ENCODE assay signal across 32 mouse cellular contexts in the genomic region with DNA sequence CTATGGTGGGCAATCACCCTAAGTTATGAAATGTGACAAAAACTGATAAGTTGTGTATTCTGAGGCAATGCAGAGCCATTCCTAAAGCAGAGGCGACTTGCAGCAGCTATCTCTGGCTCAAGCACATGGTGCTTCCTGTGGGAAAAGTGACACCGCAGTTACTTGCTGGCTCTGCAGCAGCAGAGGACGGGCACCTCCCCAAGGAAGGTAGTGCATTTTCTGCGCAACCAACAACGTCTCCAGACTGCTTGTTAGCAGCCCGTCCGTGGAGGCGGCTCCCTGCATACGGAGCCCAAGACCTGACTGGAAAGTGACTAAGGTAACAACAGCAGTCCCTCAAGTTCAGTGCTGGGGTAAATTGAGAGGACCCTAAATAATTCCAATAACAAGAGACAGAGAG. TPM values are rescaled to one million over a fixed set of nuclear protein-coding genes. Genes with fewer than 3 reads are reported as not detected.
DNase-seq lines count a peak whose midpoint lies in the region; ATAC-seq and TF ChIP-seq lines count a peak whose summit lies in the region.
"Had no signal": no experiment of that assay in that cellular context is flagged by ENCODE, and none has a peak within 500 bp of the region (broad histone marks: within the 10 kb centered on the region; RNA-seq: fewer than 3 reads in every experiment).

No protein-coding gene starts in this region.

- no peak for TF ChIP-seq CTCF in lung, postnatal 0 days (IDR thresholded peaks at IDR 0.05)

- WGBS in embryonic facial prominence, embryonic 13.5 days = 57% methylated on average over 9 of the region's 9 CpGs
- 76% methylated on average over 9 of the region's 9 CpGs for WGBS in embryonic facial prominence, embryonic 10.5 days
- WGBS in heart, embryonic 12.5 days = 34% methylated on average over 9 of the region's 9 CpGs
- WGBS in heart, embryonic 10.5 days = 45% methylated on average over 9 of the region's 9 CpGs
- WGBS in midbrain, embryonic 15.5 days = 70% methylated on average over 9 of the region's 9 CpGs
- 73% methylated on average over 9 of the region's 9 CpGs for WGBS in midbrain, embryonic 11.5 days
- 44% methylated on average over 9 of the region's 9 CpGs for WGBS in lung, postnatal 0 days

- H3K27ac ChIP-seq in embryonic facial prominence, embryonic 13.5 days = no peak overlapping the region
- H3K27ac ChIP-seq in embryonic facial prominence, embryonic 10.5 days (replicated peaks) = no peak overlapping the region
- no peak overlapping the region for H3K27ac ChIP-seq in heart, embryonic 12.5 days (ENCODE audit: poor library complexity, severe bottlenecking)
- H3K27ac ChIP-seq in heart, embryonic 10.5 days = no peak overlapping the region
- 0 out of 2 replicates have a peak overlapping the region, but pooled peaks have one; percentile 20 for H3K27ac ChIP-seq in midbrain, embryonic 15.5 days
- H3K27ac ChIP-seq in midbrain, embryonic 11.5 days (ENCODE audit: low read depth, low read length) = no peak overlapping the region
- no peak overlapping the region for H3K27ac ChIP-seq in lung, postnatal 0 days (ENCODE audit: low read length)
- H3K27ac ChIP-seq: embryonic facial prominence, embryonic 15.5 days; forebrain, embryonic 15.5 days; hindbrain, embryonic 14.5 days; lung, embryonic 15.5 days; neural tube, embryonic 13.5 days had no signal

- no peaks in the 10 kb centered on the region for H3K27me3 ChIP-seq in embryonic facial prominence, embryonic 13.5 days
- H3K27me3 ChIP-seq in embryonic facial prominence, embryonic 10.5 days (replicated peaks; ENCODE audit: low read depth, poor library complexity, severe bottlenecking) = peaks cover 9% of the 10 kb centered on the region; the same call in 1 of the 2 replicates
- H3K27me3 ChIP-seq in heart, embryonic 12.5 days (replicated peaks) = no peaks in the 10 kb centered on the region
- peaks cover 6% of the 10 kb centered on the region; the same call in 1 of the 2 replicates for H3K27me3 ChIP-seq in heart, embryonic 10.5 days (ENCODE audit: insufficient read depth, poor library complexity, severe bottlenecking)
- H3K27me3 ChIP-seq in midbrain, embryonic 15.5 days (replicated peaks) = no peaks in the 10 kb centered on the region
- no peaks in the 10 kb centered on the region for H3K27me3 ChIP-seq in midbrain, embryonic 11.5 days (ENCODE audit: control insufficient read depth, insufficient read depth, low read length)
- no peaks in the 10 kb centered on the region for H3K27me3 ChIP-seq in lung, postnatal 0 days (replicated peaks; ENCODE audit: insufficient read depth, low read length)
- H3K27me3 ChIP-seq: CH12.LX; embryonic facial prominence, embryonic 15.5 days; forebrain, embryonic 15.5 days; lung, embryonic 15.5 days; neural tube, embryonic 13.5 days had no signal

- ATAC-seq in embryonic facial prominence, embryonic 13.5 days (ENCODE audit: insufficient number of reproducible peaks, insufficient read depth, low FRiP score, low TSS enrichment, low read depth) = no peak
- ATAC-seq in heart, embryonic 12.5 days (ENCODE audit: insufficient number of reproducible peaks, low FRiP score) = peak; percentile 29; the same call in 1 of the 2 replicates
- ATAC-seq in midbrain, embryonic 15.5 days (replicated peaks) = no peak
- ATAC-seq in midbrain, embryonic 11.5 days (ENCODE audit: low FRiP score) = no peak
- ATAC-seq in lung, postnatal 0 days = no peak
- ATAC-seq: activated CD4-positive, CD25-positive, alpha-beta regulatory T cell, adult 4 months; forebrain, embryonic 15.5 days; intestine, postnatal 0 days had no signal

- H3K9ac ChIP-seq in embryonic facial prominence, embryonic 13.5 days = no peak overlapping the region
- H3K9ac ChIP-seq in heart, embryonic 12.5 days = no peak overlapping the region
- no peak overlapping the region for H3K9ac ChIP-seq in midbrain, embryonic 15.5 days
- H3K9ac ChIP-seq in midbrain, embryonic 11.5 days (ENCODE audit: low read length) = no peak overlapping the region
- H3K9ac ChIP-seq in lung, postnatal 0 days (replicated peaks; ENCODE audit: low read depth) = no peak overlapping the region
- H3K9ac ChIP-seq: embryonic facial prominence, embryonic 15.5 days; forebrain, embryonic 15.5 days; hindbrain, embryonic 14.5 days; lung, embryonic 15.5 days; neural tube, embryonic 13.5 days had no signal

- peak overlapping the region; percentile 31; the same call in 1 of the 2 replicates for H3K4me2 ChIP-seq in embryonic facial prominence, embryonic 13.5 days
- H3K4me2 ChIP-seq in heart, embryonic 12.5 days = no peak overlapping the region
- no peak overlapping the region for H3K4me2 ChIP-seq in midbrain, embryonic 15.5 days
- H3K4me2 ChIP-seq in midbrain, embryonic 11.5 days = no peak overlapping the region
- H3K4me2 ChIP-seq in lung, postnatal 0 days (replicated peaks; ENCODE audit: low read depth, low read length) = no peak overlapping the region
- H3K4me2 ChIP-seq: embryonic facial prominence, embryonic 15.5 days; forebrain, embryonic 15.5 days; hindbrain, embryonic 14.5 days; liver, embryonic 11.5 days; lung, embryonic 15.5 days; neural tube, embryonic 13.5 days had no signal

- H3K9me3 ChIP-seq in embryonic facial prominence, embryonic 13.5 days = no peaks in the 10 kb centered on the region
- no peaks in the 10 kb centered on the region for H3K9me3 ChIP-seq in embryonic facial prominence, embryonic 10.5 days
- H3K9me3 ChIP-seq in heart, embryonic 12.5 days (replicated peaks) = no peaks in the 10 kb centered on the region
- no peaks in the 10 kb centered on the region for H3K9me3 ChIP-seq in heart, embryonic 10.5 days
- no peaks in the 10 kb centered on the region for H3K9me3 ChIP-seq in midbrain, embryonic 15.5 days
- H3K9me3 ChIP-seq in midbrain, embryonic 11.5 days (ENCODE audit: control insufficient read depth, low read length) = no peaks in the 10 kb centered on the region
- H3K9me3 ChIP-seq in lung, postnatal 0 days (ENCODE audit: low read length) = no peaks in the 10 kb centered on the region
- H3K9me3 ChIP-seq: embryonic facial prominence, embryonic 15.5 days; forebrain, embryonic 15.5 days; lung, embryonic 15.5 days; neural tube, embryonic 13.5 days had no signal

- DNase-seq in embryonic facial prominence, embryonic 10.5 days (ENCODE audit: low spot score) = no peak
- DNase-seq in heart, embryonic 10.5 days (ENCODE audit: low spot score) = no peak
- no peak for DNase-seq in midbrain, embryonic 11.5 days (ENCODE audit: low spot score, missing footprints)
- no peak for DNase-seq in lung, postnatal 0 days (ENCODE audit: low spot score)
- no peak for DNase-seq in gastrocnemius, adult 8-10 months (ENCODE audit: low spot score in 2 of 2)
- DNase-seq: adrenal gland, adult 2 months; adrenal gland, postnatal 36 days; cerebellum, adult 8-10 months; cerebellum, postnatal 25 days; gastrocnemius, postnatal 25 days; heart, adult 18-20 months; kidney, adult 9 months; kidney, postnatal 14 days; layer of hippocampus, adult 9-11 months; lung, postnatal 36 days; right cerebral cortex, postnatal 4 days; thymus, adult 2 months; thymus, postnatal 36 days had no signal

- no peak for TF ChIP-seq EP300 in lung, postnatal 0 days (IDR thresholded peaks at IDR 0.05)

- no peak overlapping the region for H3K4me3 ChIP-seq in embryonic facial prominence, embryonic 13.5 days
- H3K4me3 ChIP-seq in embryonic facial prominence, embryonic 10.5 days = no peak overlapping the region
- H3K4me3 ChIP-seq in heart, embryonic 12.5 days = no peak overlapping the region
- H3K4me3 ChIP-seq in heart, embryonic 10.5 days = no peak overlapping the region
- H3K4me3 ChIP-seq in midbrain, embryonic 15.5 days = no peak overlapping the region
- H3K4me3 ChIP-seq in midbrain, embryonic 11.5 days (ENCODE audit: low read depth, low read length) = no peak overlapping the region
- no peak overlapping the region for H3K4me3 ChIP-seq in lung, postnatal 0 days (ENCODE audit: low read depth, low read length)
- H3K4me3 ChIP-seq: embryonic facial prominence, embryonic 15.5 days; forebrain, embryonic 15.5 days; lung, embryonic 15.5 days; neural tube, embryonic 13.5 days had no signal

- no peaks in the 10 kb centered on the region for H3K36me3 ChIP-seq in embryonic facial prominence, embryonic 13.5 days
- H3K36me3 ChIP-seq in embryonic facial prominence, embryonic 10.5 days (replicated peaks) = no peaks in the 10 kb centered on the region
- no peaks in the 10 kb centered on the region for H3K36me3 ChIP-seq in heart, embryonic 12.5 days
- H3K36me3 ChIP-seq in heart, embryonic 10.5 days = no peaks in the 10 kb centered on the region
- no peaks in the 10 kb centered on the region for H3K36me3 ChIP-seq in midbrain, embryonic 15.5 days (replicated peaks)
- no peaks in the 10 kb centered on the region for H3K36me3 ChIP-seq in midbrain, embryonic 11.5 days (ENCODE audit: control insufficient read depth, insufficient read depth, low read length)
- no peaks in the 10 kb centered on the region for H3K36me3 ChIP-seq in lung, postnatal 0 days (ENCODE audit: insufficient read depth, low read length)
- H3K36me3 ChIP-seq: embryonic facial prominence, embryonic 15.5 days; forebrain, embryonic 15.5 days; lung, embryonic 15.5 days; neural tube, embryonic 13.5 days had no signal

- peaks cover 20% of the 10 kb centered on the region for H3K4me1 ChIP-seq in embryonic facial prominence, embryonic 13.5 days
- H3K4me1 ChIP-seq in embryonic facial prominence, embryonic 10.5 days = peaks cover 21% of the 10 kb centered on the region
- H3K4me1 ChIP-seq in heart, embryonic 12.5 days (replicated peaks) = peaks cover 17% of the 10 kb centered on the region
- peaks cover 16% of the 10 kb centered on the region for H3K4me1 ChIP-seq in heart, embryonic 10.5 days
- peaks cover 42% of the 10 kb centered on the region for H3K4me1 ChIP-seq in midbrain, embryonic 15.5 days
- peaks cover 14% of the 10 kb centered on the region for H3K4me1 ChIP-seq in midbrain, embryonic 11.5 days (ENCODE audit: control insufficient read depth, insufficient read depth, low read length)
- no peaks in the 10 kb centered on the region for H3K4me1 ChIP-seq in lung, postnatal 0 days (ENCODE audit: insufficient read depth, low read depth, low read length)

RNA-seq across cellular contexts. Expression of gene Tmem150c, which starts 36.8 kb away (rescaled TPM):
- 1.9 and 2.4 TPM in 2 replicates for polyA plus RNA-seq in embryonic facial prominence, embryonic 13.5 days (2015; fragmentation: Nextera tagmentation; extraction: Ambion mirVana)
- 1.3 and 1.7 TPM in 2 replicates for polyA plus RNA-seq in embryonic facial prominence, embryonic 10.5 days (2016; fragmentation: Nextera tagmentation; extraction: Ambion mirVana)
- 1.1 and 1.9 TPM in 2 replicates for polyA plus RNA-seq in heart, embryonic 12.5 days (2016; fragmentation: Nextera tagmentation; extraction: Ambion mirVana)
- polyA plus RNA-seq in heart, embryonic 10.5 days (2016; fragmentation: Nextera tagmentation; extraction: Ambion mirVana) = 1.4 and 2.3 TPM in 2 replicates
- 33.1 and 39.8 TPM in 2 replicates for polyA plus RNA-seq in midbrain, embryonic 15.5 days (2015; fragmentation: Nextera tagmentation; extraction: Ambion mirVana)
- 3.0 TPM in 2 replicates for polyA plus RNA-seq in midbrain, embryonic 11.5 days (2014; fragmentation: Nextera tagmentation; extraction: Ambion mirVana)
- polyA plus RNA-seq in lung, postnatal 0 days (2015; fragmentation: Nextera tagmentation; extraction: Ambion mirVana) = 5.4 and 7.6 TPM in 2 replicates
- total RNA-seq in gastrocnemius, adult 8-10 months (2022) = 1 to 10 TPM in 2 of 4 experiments, under 1 TPM in 2; 0.64 to 2.9 (median 1.1) TPM
- total RNA-seq: CH12.LX; hematopoietic stem cell, adult 5-6 weeks had no signal
- polyA plus RNA-seq: activated CD4-positive, CD25-positive, alpha-beta regulatory T cell, adult 4 months; C2C12 had no signal
